Mouse (Mus musculus): ENCODE results near the gene Sltm.
"Not testable (repeated sequence)": the region's sequence is repeated elsewhere in the genome, so short reads cannot be mapped to it uniquely, and the experiment has no call there.

The Sltm gene

GRCm38 (mm10) chr9:70542305-70543041 is at the start of gene Sltm:
TSS of gene Sltm (plus strand) at chr9:70542754.
- DNase-seq (ENCODE audit: low read depth in 1 of 2, low spot score in 2 of 2) = peak; percentile 92 to 97

- no peak for DNase-seq (ENCODE audit: low read depth in 1 of 2, low spot score in 2 of 2)
These were observed 49.5 kb upstream of the Sltm start for GRCm38 (mm10) chr9:70493038-70493437.

- DNase-seq (ENCODE audit: low read depth in 1 of 2, low spot score in 2 of 2) = no peak
These were observed 45.6 kb upstream of the Sltm start for GRCm38 (mm10) chr9:70496990-70497389.

- no peak for DNase-seq (ENCODE audit: low read depth in 1 of 2, low spot score in 2 of 2)
These were observed 40.1 kb upstream of the Sltm start for GRCm38 (mm10) chr9:70502284-70503014.

GRCm38 (mm10) chr9:70503015-70503603 is 39.4 kb upstream of the Sltm start:
- DNase-seq (ENCODE audit: low read depth in 1 of 2, low spot score in 2 of 2) = peak; percentile 26 to 66

GRCm38 (mm10) chr9:70503626-70504041 is 38.9 kb upstream of the Sltm start, which contains the start of gene Rnf111:
TSS of gene Rnf111 (minus strand) at chr9:70503725.
- peak; percentile 92 to 95 for DNase-seq (ENCODE audit: low read depth in 1 of 2, low spot score in 2 of 2)

- no peak for DNase-seq (ENCODE audit: low read depth in 1 of 2, low spot score in 2 of 2)
These were observed 36.4 kb upstream of the Sltm start for GRCm38 (mm10) chr9:70506186-70506585.

GRCm38 (mm10) chr9:70506787-70507186 is 35.8 kb upstream of the Sltm start:
- DNase-seq (ENCODE audit: low read depth in 1 of 2, low spot score in 2 of 2) = no peak

- no peak for DNase-seq (ENCODE audit: low read depth in 1 of 2, low spot score in 2 of 2)
These were observed 32.5 kb upstream of the Sltm start for GRCm38 (mm10) chr9:70509906-70510525.

GRCm38 (mm10) chr9:70510998-70511583 is 31.5 kb upstream of the Sltm start:
- no peak for DNase-seq (ENCODE audit: low read depth in 1 of 2, low spot score in 2 of 2)

- no peak for DNase-seq (ENCODE audit: low read depth in 1 of 2, low spot score in 2 of 2)
These were observed 30.9 kb upstream of the Sltm start for GRCm38 (mm10) chr9:70511681-70512080.

GRCm38 (mm10) chr9:70520651-70521050 is 21.9 kb upstream of the Sltm start:
- DNase-seq (ENCODE audit: low read depth in 1 of 2, low spot score in 2 of 2) = no peak

- DNase-seq (ENCODE audit: low read depth in 1 of 2, low spot score in 2 of 2) = no peak
These were observed 18.7 kb upstream of the Sltm start for GRCm38 (mm10) chr9:70523813-70524212.

- DNase-seq (ENCODE audit: low read depth in 1 of 2, low spot score in 2 of 2) = no peak
These were observed 18.2 kb upstream of the Sltm start for GRCm38 (mm10) chr9:70524366-70524765.

- no peak for DNase-seq (ENCODE audit: low read depth in 1 of 2, low spot score in 2 of 2)
These were observed 9.2 kb upstream of the Sltm start for GRCm38 (mm10) chr9:70533328-70533727.

- DNase-seq (ENCODE audit: low read depth in 1 of 2, low spot score in 2 of 2) = no peak
These were observed 970 bp upstream of the Sltm start for GRCm38 (mm10) chr9:70541584-70541983.

- no peak for DNase-seq (ENCODE audit: low read depth in 1 of 2, low spot score in 2 of 2)
These were observed 710 bp downstream of the Sltm start for GRCm38 (mm10) chr9:70543048-70543880.

- DNase-seq (ENCODE audit: low read depth in 1 of 2, low spot score in 2 of 2) = no peak
These were observed 1.4 kb downstream of the Sltm start for GRCm38 (mm10) chr9:70543985-70544384.

- DNase-seq (ENCODE audit: low read depth in 1 of 2, low spot score in 2 of 2) = no peak
These were observed 2.3 kb downstream of the Sltm start for GRCm38 (mm10) chr9:70544831-70545230.

- DNase-seq (ENCODE audit: low read depth in 1 of 2, low spot score in 2 of 2) = not testable (repeated sequence)
These were observed 4.0 kb downstream of the Sltm start for GRCm38 (mm10) chr9:70546576-70546975.

Measured in monocyte, adult 2 months (primary cell).